Mouse (Mus musculus) kidney, postnatal 14 days (tissue): ENCODE measurements around the gene Gm44965.
A peak's percentile ranks its signal among the peaks of the same experiment; 100 is the strongest.
"Not testable (repeated sequence)": the region's sequence is repeated elsewhere in the genome, so short reads cannot be mapped to it uniquely, and the experiment has no call there.

ENCODE experiments used
- DNase-seq: peaks from one replicate; pipeline ENCODE4 v3.0.0; 2022; ENCODE audit warnings: mixed read lengths

The Gm44965 gene

DNA sequence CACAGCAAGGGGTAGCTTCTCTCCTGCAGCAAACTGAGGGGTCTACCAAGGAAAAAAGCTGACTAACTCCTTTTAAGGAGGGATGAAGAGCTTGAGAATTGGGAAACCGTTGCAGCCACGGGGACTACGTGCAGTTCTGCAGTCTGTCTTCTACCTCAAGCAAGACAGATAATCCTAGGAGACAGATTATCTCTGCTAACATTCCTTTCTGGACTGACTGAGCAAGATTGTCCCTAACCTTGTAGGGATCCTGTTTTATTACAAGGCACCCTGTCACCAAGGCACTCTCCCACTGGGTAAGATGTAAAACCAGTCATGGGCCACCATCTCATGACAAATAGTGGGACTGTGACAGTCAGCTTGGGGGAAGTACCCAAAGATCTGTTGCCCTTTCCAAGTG lies 12.5 kb upstream of the Gm44965 start:
- DNase-seq, result no peak

DNA sequence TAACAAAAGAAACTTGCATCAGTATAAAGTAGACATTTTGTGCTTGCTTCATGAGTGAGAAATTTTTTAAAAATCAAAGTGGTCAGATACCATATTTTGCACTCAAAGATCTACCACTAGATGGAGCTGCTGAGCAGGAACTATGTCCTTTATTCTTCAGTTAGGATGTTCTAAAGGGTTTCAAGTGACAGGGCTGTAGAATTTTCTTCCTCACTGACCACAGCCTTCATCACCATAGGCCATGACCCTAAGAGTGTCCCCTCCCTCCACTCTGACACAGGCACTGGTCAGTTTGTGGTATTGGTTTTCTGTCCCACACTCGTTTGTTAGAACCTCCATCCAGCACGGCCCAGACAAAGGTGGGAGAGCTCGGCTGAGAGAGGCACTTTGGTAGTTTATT lies 11.7 kb upstream of the Gm44965 start:
- peak; percentile 59 for DNase-seq

DNA sequence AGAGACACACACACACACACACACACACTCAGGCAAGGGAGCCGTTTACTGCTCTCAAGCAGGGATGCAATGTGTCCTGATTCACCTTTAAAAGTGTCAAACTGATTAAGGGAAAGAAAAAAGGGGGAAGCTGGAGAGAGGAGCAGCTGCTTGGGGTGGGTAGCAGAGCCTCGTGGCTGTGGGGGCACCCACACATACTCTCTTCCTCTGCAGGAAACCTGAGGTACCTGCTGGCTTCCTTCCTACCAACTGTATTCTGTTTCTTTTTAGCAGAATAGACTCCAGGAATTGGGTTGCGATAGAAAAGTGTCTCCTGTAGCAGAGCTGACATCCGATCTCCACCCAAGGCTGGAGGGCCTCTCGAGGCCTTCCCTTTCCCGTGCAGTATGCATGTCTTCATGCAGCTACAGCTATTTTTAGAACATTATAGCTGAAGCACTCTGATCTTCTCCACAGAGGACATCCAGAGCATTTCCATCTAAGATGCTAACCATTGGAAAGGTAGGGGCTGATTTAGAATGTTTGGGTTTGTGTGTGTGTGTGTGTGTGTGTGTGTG lies 4.5 kb upstream of the Gm44965 start, which contains the start of gene Gm45021:
TSS of gene Gm45021 (plus strand) at position 417 of the 557 bp plus-strand sequence.
- no peak for DNase-seq

DNA sequence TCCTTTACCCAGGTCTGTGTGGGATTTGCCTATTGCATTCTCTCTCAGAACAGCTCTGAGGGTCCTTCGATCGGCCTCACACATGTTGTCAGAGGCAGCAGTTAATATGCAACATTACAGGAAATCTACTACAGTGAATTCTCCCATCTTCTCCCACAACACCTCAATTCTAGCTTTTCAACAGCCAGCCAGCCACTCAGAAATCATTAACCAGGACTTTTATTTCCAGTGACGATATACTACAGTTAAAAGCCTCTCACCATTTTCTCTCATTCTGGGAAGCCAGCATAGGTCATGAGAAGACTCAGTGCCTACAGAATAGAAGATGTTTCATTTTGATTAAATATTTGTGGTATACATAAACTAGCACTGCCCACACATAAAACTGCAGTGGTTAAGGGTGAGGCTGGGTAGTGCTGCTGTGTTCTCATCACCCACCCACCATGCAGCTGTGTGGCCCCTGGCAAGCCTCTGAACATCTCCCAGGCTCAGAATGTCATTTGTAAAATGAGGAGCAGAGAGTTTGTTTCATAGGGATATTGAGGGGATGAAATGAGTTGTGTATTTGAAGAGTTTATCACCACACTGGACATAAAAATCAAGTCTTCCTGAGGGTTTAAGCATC lies 2.4 kb upstream of the Gm44965 start:
- peak; percentile 32 for DNase-seq

DNA sequence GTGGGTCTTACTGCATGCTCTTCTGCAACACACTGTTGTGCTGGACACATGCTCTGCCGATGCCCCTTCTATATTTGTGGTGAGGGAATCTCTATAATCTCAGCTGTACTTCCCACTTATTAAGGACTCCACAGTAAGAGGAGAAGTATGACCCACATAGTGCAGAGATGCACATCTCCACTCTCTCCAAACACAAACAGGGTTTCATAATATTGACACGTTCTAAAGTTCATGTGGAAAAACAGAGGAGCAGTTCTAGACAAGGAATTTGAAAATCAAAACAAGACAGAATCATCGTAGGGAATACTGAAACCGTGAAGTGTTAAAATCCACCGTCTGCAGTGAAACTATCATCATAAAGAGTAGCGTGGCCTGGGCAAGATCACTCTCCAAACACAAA lies 1.9 kb upstream of the Gm44965 start:
- DNase-seq, result no peak

DNA sequence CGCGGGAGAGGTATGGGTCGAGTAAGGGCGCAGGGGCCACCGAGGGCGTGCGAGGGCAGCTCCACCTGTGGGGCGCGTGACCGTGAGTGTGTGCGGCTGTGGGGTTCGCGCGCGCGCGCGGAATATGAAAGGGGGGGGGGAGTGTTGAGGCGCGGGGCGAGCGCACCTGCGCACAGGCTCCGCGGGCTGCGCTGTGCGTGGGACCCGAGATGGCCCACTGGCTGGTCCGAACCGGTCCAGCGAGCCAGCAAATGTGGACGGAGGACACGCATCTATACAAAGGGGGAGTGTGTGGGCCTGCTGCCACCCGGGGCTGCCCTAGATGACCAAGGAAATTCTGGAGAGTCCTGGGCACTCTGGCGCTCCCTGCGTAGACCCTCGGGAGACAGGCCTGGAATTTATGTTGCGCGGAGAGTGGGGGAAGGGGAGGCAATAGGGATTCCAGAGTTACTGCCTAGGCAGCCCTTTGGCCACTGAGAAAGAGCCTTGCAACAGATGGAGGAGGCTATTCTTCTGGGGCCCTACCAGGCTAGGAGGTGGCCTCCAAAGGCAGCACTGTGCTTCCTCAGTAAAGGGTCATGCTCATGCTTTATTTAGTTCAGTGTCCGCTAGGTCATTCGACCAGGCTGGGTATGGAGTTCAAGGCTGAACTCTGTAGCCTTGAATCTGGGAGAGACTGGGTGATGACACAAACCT lies 450 bp downstream of the Gm44965 start:
- DNase-seq, result peak; percentile 71

DNA sequence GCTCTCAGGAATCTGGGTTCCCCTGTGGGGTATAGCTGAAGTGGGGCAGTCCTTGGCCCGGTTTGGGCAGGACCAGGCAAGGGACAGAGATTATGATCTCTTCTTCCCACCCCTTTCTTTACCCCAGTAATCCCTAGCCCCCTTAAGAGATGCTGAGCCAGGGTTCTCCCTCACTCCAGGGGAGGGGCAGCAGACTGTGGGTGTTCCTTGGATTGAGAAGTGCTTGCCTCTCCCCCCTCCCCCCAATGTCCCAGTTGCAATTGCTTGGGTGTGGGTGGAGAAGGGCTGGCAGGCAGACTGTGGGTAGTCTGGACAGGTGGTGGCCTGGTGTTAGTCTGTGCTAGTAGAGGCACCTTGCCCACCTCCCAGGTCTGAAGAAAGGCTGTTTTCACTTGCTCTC lies 1.5 kb downstream of the Gm44965 start:
- peak; percentile 45 for DNase-seq

DNA sequence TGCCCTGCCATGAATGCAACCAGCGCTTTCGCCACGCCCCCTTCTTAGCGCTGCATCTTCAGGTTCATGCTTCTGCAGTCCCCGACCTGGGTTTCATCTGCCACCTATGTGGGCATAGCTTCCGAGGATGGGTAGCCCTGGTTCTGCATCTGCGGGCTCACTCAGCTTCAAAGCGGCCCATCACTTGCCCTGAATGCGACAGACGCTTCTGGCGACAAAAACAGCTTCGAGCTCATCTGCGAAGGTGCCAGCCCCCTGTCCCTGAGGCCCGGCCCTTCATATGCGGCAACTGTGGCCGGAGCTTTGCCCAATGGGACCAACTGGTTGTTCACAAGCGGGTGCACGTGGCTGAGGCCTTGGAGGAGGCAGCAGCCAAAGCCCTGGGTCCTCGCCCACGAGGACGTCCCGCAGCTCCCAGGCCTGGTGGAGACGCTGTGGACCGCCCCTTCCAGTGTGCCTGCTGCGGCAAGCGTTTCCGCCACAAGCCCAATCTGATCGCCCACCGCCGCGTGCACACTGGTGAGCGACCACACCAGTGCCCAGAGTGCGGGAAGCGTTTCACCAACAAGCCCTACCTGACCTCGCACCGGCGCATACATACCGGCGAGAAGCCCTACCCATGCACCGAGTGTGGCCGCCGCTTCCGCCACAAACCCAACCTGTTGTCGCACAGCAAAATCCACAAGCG lies 2.9 kb downstream of the Gm44965 start:
- DNase-seq, result no peak

DNA sequence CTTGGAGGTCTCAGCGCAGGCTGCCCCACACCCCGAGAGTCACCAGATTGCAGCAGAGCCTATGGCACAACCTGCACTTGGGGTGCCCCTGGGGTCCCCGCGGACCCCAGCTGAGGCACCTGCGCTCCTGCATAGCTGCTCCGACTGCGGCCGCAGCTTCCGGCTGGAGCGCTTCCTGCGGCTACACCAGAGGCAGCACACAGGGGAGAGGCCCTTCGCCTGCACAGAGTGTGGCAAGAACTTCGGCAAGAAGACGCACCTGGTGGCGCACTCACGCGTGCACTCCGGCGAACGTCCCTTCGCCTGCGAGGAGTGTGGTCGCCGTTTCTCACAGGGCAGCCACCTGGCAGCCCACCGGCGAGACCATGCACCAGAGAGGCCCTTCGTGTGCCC lies 3.5 kb downstream of the Gm44965 start:
- DNase-seq, result no peak

DNA sequence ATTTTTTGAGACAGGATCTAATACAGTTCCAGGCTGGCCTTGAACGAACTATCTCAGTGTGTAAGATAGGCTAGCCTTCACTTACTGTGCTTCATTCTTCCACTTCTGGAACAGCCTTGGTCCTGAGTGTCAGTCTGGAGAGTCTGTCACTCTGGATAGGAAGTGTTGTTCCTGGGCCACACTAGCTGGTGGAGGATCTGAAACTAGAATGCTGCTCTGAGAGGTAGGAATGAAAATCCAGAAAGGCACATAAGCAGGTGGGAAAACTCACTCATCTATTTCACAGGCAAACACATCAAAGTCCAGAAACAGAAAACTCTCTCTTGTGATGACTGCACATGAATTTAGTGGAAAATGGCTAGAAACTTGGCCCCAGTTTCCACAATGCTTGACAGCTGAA lies 6.9 kb downstream of the Gm44965 start:
- DNase-seq, result no peak

DNA sequence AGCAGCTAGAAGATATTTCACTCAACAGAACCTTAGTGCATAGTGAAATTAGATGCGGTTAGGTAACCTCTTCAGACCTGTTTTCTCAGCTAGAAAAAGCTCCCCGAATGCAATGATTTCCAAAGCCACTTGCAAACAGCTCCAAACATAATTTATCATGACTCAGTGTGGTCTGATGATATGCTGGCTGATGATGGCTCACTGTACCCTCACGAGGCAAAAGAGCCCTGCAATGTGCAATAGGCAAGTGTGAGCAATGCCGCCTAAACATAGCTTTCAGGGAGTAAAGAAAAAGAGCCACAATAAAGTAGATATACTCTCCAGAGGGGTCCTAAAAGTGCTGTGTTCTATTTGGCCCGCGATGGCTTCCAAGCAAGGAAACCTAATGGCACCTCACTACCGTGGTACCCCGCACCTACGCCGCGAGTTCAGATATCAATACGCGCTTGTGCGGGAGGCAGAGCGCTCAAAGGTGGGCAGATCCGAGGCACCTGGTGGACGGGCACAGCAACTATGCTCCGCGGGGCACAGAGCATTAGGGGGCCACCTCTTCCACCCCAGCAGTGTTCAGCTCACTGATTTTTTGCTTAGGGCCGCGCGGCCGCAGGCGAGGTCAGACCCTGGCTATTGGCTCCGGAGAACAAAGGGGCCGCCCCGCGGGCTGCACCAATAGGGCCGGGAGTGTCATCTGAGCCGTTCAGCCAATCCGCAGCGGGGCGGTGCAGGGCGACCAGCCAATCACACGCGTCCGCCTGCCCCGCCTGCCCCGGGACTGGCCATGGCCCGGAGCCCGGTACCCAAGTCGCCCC lies 7.7 kb downstream of the Gm44965 start, which contains the start of gene Zfp775:
TSS of gene Zfp775 (plus strand) at position 793 of the 809 bp plus-strand sequence.
- peak; percentile 98 for DNase-seq

DNA sequence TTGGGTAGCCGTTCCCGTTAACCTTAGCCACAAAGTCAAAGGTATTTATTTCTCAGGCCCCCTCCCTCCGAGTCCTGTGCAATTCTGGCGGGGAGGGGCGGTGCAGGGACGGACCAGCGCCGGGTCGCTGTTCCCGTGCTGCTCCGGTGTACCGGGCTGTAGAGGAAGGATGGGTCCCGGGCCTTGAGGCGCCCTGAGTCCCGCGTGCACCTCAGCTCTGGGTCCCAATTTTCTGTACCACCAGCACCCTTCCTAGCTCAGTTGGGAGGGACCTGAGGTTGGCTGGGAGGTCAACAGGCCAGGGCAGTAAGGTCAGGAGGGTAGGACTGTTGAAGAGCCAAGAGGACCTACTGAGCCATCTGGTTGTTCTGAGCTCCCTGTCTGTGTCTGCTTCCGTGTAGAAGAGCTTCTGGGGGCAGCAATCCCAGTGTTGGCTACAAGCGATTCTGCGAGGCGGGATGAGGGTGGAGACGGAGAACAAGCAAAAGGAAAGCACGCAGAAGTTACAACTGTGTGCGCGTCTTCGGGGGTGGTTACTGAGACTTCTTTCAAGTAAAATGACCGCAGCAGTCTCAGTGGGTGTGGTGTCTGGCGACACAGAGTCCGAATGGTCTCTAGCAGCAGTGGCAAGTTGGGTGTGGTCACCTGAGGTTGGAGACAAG lies 8.5 kb downstream of the Gm44965 start:
- no peak for DNase-seq

DNA sequence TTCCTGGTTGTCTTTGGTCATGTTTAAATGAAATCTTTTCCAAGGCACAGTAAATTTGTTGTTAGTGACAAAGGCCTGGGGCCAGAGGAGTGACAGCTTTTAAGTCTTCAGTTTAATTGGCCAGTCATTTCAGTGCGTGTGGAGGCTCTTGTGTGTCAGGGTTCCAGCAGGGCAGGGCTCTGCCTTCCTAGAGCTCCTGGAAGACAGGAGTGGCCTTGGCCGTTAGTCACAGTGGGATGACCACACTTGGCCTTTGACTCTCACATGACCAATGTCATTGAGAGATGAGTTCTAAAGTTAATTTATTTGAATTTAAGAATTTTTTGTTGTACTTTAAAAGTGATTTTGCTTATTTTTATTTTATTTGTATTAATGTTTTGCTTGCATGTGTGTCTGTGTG lies 14.4 kb downstream of the Gm44965 start:
- DNase-seq, result no peak

DNA sequence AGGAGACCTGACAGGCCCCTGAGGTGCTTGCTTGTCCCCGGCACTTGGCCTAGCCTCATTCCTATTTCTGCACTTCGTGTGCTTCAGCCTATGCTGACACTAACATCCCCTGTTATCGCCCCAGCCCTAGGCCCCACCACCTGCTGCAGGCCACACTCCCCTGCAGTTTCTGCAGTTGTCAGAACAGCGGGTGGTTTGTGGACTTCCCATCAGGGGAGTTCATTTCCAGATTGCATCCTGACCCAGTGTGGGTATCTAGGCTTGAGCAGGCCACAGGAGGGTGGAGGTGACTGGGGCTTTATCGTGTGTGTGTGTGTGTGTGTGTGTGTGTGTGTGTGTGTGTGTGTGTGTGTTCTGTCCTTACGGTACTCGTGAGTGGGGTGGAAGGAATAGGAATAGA lies 15.8 kb downstream of the Gm44965 start:
- no peak for DNase-seq

DNA sequence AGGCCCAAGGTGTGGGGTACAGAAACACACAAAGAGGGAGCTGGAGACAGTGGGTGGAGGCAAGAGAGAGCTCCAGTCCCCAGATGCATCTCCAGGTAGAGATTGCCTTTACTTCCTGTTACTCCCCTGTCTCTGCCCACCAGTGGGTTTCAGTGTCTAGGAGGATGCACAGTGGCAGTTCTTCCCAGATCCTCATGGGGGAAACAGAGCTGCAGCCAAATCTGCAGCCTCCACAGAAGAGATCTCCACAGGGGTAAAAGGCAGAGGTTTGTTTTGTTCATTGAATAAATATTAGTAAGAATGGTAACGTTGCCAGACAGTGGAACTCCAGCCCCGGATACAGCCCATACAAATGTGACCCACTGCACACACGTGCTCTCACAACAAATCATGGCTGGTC lies 16.9 kb downstream of the Gm44965 start:
- DNase-seq, result no peak

DNA sequence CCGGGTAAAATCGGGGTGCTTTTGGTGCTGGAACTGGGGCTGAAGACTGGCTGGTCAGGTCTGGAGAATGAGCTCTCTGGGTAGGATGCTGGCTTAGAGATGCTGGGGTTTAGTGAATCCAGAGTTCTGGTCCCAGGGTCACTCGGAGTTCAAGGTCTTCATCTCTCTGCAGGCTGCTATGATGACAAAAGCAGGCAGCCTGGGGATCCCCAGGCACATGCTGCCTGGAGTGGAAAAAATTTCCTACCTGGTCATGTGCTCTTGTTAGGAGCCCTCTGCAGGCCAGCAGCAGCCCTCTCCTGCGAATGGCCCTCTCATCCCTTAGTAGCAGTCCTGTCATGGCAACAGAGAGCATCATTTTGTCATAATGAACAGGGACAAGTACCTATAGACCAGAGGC lies 19.7 kb downstream of the Gm44965 start:
- DNase-seq, result no peak

DNA sequence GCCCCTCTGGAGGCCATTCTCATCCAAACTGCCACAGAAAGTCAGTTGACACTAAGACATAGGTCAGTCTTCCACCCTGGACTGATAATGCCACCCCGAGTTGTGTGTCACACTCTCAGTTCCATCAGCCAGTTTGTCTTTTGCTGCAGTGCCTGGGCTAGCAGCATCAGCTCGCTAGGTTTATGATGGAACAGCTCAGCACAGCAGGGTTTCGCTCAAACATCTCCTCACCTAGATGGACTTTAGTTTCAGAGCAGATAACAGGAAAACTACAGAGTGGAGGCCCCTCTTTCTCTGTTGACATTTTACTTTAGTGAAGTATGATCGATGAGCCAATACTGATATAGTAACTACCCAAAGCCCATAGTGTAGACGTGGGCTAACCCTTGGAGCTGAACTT lies 21.0 kb downstream of the Gm44965 start:
- DNase-seq, result no peak

DNA sequence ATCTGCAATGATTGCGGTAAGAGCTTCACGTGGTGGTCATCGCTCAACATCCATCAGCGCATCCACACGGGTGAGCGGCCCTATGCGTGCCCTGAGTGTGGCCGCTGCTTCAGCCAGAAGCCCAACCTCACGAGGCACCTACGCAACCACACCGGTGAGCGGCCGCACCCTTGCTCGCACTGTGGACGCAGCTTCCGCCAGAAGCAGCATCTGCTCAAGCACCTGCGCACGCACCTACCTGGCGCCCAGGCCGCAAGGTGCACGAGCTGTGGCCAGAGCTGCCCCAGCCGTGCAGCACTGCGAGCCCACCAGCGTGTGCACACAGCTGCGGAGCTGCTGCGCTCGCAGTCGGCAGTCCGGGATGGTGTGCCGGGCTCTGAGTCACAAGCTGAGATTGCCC lies 26.3 kb downstream of the Gm44965 start:
- DNase-seq, result no peak

DNA sequence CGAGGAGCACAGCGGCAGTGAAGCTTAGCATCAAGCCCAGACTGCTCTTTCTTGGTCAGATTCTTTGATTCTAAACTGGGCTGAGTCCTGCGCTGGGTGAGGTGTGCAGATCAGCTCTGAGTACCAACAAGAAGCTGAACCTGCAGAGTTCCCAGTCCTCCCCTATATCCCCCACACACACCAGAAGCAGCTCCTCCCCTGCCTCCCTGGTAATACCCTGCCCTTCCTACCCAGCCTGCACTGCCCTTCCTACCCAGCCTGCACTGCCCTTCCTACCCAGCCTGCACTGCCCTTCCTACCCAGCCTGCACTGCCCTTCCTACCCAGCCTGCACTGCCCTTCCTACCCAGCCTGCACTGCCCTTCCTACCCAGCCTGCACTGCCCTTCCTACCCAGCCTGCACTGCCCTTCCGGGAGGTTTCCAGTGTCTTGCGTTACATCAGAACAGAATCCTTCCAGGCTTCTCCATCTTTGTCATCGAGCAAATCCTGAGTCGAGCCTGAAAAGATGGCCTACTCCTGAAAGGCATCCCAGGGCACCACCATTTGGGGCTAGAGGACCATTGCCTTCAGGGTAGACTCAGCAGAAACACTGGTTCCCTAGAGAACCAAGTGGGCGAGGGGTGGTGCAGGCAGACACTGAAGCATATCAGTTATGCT lies 28.6 kb downstream of the Gm44965 start:
- DNase-seq, result not testable (repeated sequence)

DNA sequence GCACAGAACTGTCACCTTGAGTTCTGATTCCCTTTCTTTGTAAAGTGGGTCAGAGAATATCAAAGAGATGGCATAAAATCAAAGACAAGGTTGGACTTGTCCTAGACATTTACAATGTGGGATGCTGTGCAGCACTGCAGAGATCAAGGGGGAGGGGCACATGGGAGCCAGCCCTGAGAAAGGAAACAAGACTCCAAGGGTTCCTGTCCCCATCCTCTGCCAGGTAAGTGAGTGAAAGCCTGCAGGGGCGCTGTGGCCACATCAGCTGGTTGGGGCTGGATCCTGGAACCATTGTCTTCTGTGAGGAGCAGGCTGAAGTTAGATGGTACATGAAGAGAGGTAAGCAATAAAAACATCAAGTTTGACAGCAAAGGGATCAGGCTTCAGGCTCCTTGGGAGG lies 29.7 kb downstream of the Gm44965 start:
- DNase-seq, result no peak

DNA sequence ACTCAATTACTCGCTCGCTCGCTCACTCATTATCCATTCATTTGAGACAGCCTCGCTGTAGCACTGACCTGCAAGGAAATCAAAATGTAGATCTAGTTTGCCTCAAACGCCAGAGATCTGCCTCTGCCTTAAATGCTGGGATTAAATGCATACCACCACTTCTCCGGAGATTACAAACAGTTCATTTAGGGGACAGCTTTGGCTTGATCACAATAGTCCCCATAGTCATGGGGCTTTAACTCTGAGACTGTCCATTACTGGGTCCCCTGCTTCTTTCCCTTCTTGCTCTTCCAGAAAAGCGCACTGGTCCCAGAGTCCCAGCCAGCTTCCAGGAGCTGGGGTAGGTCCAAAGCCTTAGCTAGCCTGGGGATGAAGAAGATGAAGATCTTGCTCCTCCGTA lies 32.7 kb downstream of the Gm44965 start, which contains the start of gene AI854703:
TSS of gene AI854703 (plus strand) at position 301 of the 400 bp plus-strand sequence.
- DNase-seq, result no peak

DNA sequence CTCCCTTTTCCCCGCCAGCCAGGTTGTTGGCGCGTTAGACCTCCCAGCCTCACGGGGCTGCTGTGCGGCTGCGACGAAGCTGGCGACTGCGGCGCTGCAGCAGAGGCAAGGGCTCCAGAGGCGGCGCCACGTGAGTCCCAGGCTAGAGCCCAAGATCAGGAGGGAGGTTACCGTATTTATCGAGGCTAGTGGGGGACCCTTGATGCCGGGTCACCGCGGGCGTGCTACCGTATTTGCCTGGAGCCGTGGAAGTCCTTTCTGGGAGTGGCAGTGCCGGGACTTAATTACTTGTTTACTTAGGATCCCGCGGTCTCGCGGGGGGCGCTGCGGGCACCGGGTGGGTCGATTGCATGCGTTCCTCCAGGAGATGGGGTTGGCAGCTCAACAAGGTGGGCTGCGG lies 33.2 kb downstream of the Gm44965 start:
- peak; percentile 82 for DNase-seq
